Mouse (Mus musculus) kidney, postnatal 0 days (tissue): ENCODE measurements at regions not wholly inside any gene's neighbourhood (a gene's known extent, or its start where the extent isn't known, plus 50 kb on each side); places are given as distances from the start of the nearest gene placed in this dataset.
"Not testable (repeated sequence)": the region's sequence is repeated elsewhere in the genome, so short reads cannot be mapped to it uniquely, and the experiment has no call there.

Experiments used
- ATAC-seq: fragments of 200-750 bp; cut with Nextera tagmentation; replicated peaks from 2 replicates; pipeline ENCODE4 v1.8.0; 2017; ENCODE audit warnings: low read depth, moderate number of reproducible peaks, moderate TSS enrichment, moderate library complexity; ENCODE audit not compliant: low FRiP score
- DNase-seq: peaks from one replicate; pipeline ENCODE4 v3.0.0-alpha.2; 2016; ENCODE audit warnings: low spot score
- H3K27ac ChIP-seq: fragments of 300-500 bp; sonication (generic); 2 replicates; pipeline ENCODE4 v1.5.1; 2014; ENCODE audit warnings: mild to moderate bottlenecking
- H3K27me3 ChIP-seq: fragments of 300-500 bp; sonication (generic); 2 replicates; pipeline ENCODE4 v1.6.1; 2014; ENCODE audit warnings: low read length, mixed read lengths; ENCODE audit not compliant: insufficient read depth
- H3K36me3 ChIP-seq: fragments of 300-500 bp; sonication (generic); 2 replicates; pipeline ENCODE4 v1.6.1; 2014; ENCODE audit warnings: low read length, mixed read lengths; ENCODE audit not compliant: insufficient read depth
- H3K4me1 ChIP-seq: fragments of 300-500 bp; sonication (generic); replicated peaks from 2 replicates; pipeline ENCODE4 v1.6.1; 2014; ENCODE audit warnings: antibody characterized with exemption, low read length, mixed read lengths; ENCODE audit not compliant: insufficient read depth
- H3K4me2 ChIP-seq: fragments of 300-500 bp; sonication (generic); 2 replicates; pipeline ENCODE4 v1.6.1; 2014; ENCODE audit warnings: mild to moderate bottlenecking, low read length, moderate library complexity, mixed read lengths
- H3K4me3 ChIP-seq: fragments of 300-500 bp; sonication (generic); replicated peaks from 2 replicates; pipeline ENCODE4 v1.5.1; 2014; ENCODE audit warnings: low read depth, low read length
- H3K9ac ChIP-seq: fragments of 300-500 bp; sonication (generic); 2 replicates; pipeline ENCODE4 v1.6.1; 2014; ENCODE audit warnings: low read depth, low read length
- H3K9me3 ChIP-seq: fragments of 300-500 bp; sonication (generic); replicated peaks from 2 replicates; pipeline ENCODE4 v1.6.1; 2016; ENCODE audit warnings: low read length, inconsistent platforms, mixed read lengths
- CTCF ChIP-seq: IDR thresholded peaks from 2 replicates; pipeline ENCODE4 v1.5.1; 2016; ENCODE audit warnings: antibody characterized with exemption, low read depth, mild to moderate bottlenecking, moderate library complexity
- WGBS: fragments of 180-500 bp; shearing (Covaris S2); extraction: QIAGEN DNeasy Blood & Tissue Kit; methylation state at CpG from one replicate; pipeline ENCODE4 v1.1.7; 2014; 5-methylcytosine and 5-hydroxymethylcytosine counted together

DNA sequence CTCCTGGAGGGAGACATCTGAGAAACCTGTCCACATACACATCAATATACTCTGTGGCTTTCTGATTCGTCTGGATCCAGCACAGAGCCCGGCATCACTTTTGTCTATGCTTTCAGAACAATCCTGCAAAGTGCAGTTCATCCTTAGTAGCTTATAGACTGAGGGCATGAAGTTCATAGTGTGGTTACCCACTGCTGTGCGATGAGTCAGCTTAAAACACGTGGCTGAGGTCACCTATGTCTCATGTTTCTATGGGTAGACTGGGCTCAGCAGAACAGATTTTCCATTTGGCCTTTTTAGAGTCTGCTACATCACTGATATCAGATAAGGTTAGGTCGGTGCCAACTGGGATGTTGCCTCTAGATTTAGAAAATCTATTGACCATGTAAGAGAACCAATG is 126.8 kb upstream of the Nudt7 start:
- WGBS: 80% methylated on average over 5 of the region's 5 CpGs
- H3K36me3 ChIP-seq: no peaks in the 10 kb centered on the region
- TF ChIP-seq CTCF: no peak
- ATAC-seq (no peak), DNase-seq (no peak)
- H3K9ac ChIP-seq: no peak overlapping the region
- H3K9me3 ChIP-seq: no peaks in the 10 kb centered on the region
- no peaks in the 10 kb centered on the region for H3K27me3 ChIP-seq
- no peaks in the 10 kb centered on the region for H3K4me1 ChIP-seq
- H3K27ac ChIP-seq: no peak overlapping the region
- H3K4me3 ChIP-seq: no peak overlapping the region
- H3K4me2 ChIP-seq: no peak overlapping the region

DNA sequence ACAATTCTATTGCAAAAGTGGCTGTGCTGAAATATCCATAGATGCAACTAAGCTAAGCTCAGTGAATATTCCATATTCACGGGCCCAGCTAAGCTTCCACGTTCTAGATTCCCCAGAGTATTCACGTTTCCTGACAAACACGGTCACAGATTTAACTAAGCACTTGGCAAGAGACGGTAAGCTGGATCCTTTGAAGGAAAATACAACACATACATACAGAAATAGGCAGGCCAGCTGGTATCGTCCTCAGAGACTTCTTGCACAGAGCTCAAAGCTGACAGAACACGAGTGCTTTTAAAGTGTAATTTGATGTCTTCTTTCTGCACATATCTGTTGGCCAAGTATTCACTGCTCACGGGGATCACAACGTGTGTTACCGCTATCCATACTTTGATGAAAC is 126.3 kb upstream of the Nudt7 start:
- no peaks in the 10 kb centered on the region for H3K9me3 ChIP-seq
- WGBS: 79% methylated on average over 10 of the region's 10 CpGs
- H3K27ac ChIP-seq: no peak overlapping the region
- ATAC-seq: no peak
- H3K4me1 ChIP-seq: no peaks in the 10 kb centered on the region
- H3K9ac ChIP-seq: no peak overlapping the region
- H3K27me3 ChIP-seq: no peaks in the 10 kb centered on the region
- no peaks in the 10 kb centered on the region for H3K36me3 ChIP-seq
- DNase-seq: no peak
- no peak overlapping the region for H3K4me3 ChIP-seq
- H3K4me2 ChIP-seq: no peak overlapping the region
- TF ChIP-seq CTCF: no peak

DNA sequence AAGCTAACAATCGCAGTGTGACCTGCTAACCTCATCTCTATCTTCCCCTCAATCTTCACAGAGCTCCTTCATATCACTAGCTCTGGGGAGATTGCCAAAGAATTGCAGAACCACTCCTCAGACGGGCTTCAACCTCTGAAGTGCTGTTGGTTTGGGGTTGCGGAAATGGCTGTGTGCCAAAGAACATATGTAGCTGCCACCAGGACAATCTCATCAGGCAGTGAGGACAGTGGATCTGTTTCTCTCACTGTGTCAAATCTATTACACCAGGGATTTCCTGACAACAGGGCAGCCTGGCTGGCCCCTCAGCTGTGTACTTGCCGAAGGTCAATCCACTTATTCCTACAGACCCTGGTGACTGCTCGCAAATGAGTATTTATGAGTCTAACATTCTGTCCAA is 115.0 kb upstream of the Nudt7 start:
- no peak for TF ChIP-seq CTCF
- Histone ChIP-seq H3K27me3 (no peaks in the 10 kb centered on the region), H3K9ac (no peak overlapping the region), H3K9me3 (no peaks in the 10 kb centered on the region), H3K27ac (no peak overlapping the region), H3K36me3 (no peaks in the 10 kb centered on the region), H3K4me1 (no peaks in the 10 kb centered on the region), H3K4me2 (no peak overlapping the region), H3K4me3 (no peak overlapping the region)
- DNase-seq (peak; percentile 82), ATAC-seq (no peak)
- WGBS: 21% methylated on average over 5 of the region's 5 CpGs

DNA sequence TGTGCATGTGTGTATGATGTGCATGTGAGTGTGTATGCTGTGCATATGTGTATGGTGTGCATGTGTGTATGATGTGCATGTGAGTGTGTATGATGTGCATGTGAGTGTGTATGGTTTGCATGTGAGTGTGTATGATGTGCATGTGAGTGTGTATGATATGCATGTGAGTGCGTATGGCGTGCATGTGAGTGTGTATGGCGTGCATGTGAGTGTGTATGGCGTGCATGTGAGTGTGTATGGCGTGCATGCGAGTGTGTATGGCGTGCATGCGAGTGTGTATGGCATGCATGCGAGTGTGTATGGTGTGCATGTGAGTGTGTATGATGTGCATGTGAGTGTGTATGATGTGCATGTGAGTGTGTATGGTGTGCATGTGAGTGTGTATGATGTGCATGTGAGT is 103.2 kb upstream of the Nudt7 start:
- not testable (repeated sequence) for H3K4me2 ChIP-seq, H3K9me3 ChIP-seq, H3K27ac ChIP-seq, DNase-seq, H3K27me3 ChIP-seq, H3K36me3 ChIP-seq, H3K9ac ChIP-seq, H3K4me3 ChIP-seq, ATAC-seq, H3K4me1 ChIP-seq
- 99% methylated on average over 9 of the region's 9 CpGs for WGBS

DNA sequence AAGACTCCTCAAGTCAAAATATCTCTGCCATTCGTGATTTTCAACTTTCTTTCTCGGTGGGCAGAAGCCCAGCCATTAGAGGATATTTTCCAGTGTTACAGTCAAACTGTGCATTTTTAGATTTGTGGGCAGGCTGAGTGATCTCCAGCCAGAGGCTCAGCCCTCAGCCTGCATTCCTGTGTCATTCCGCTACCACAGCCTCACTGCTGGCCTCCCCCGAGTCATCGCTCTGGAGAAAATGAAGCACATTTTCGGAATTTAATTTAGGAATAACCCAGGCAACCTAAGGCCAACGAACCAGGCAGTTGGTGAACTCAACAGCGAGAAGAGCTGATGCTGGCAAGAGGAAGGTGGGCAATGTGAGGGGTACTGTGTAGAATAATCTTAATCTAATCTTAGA is 80.9 kb upstream of the Nudt7 start:
- H3K27ac ChIP-seq: no peak overlapping the region
- no peak for TF ChIP-seq CTCF
- H3K9ac ChIP-seq: no peak overlapping the region
- DNase-seq: peak; percentile 5
- no peak overlapping the region for H3K4me3 ChIP-seq
- H3K36me3 ChIP-seq: no peaks in the 10 kb centered on the region
- H3K9me3 ChIP-seq: no peaks in the 10 kb centered on the region
- WGBS: 59% methylated on average over 8 of the region's 8 CpGs
- no peak for ATAC-seq
- no peaks in the 10 kb centered on the region for H3K4me1 ChIP-seq
- no peaks in the 10 kb centered on the region for H3K27me3 ChIP-seq
- H3K4me2 ChIP-seq: no peak overlapping the region

DNA sequence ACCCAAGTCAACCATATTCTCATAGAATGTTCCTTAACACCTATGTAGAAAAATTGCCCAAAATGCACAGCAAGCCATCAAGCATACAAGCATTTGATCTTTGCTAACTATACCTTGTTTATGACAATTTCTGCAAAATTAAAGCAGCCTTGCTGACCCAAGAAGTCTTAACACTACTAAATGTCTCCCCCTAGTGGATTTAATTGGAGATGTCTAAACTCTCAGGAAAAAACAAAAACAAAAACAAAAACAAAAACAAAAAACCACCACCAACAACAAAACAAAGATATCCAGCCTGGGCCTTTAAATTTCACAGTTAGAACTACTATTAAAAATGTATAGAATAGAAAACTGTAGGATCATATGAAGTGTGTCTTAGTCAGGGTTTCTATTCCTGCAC is 69.8 kb upstream of the Nudt7 start:
- DNase-seq (peak; percentile 35), ATAC-seq (no peak)
- Histone ChIP-seq H3K4me1 (no peaks in the 10 kb centered on the region), H3K27ac (no peak overlapping the region), H3K9me3 (no peaks in the 10 kb centered on the region), H3K9ac (no peak overlapping the region), H3K4me3 (no peak overlapping the region), H3K36me3 (no peaks in the 10 kb centered on the region), H3K27me3 (no peaks in the 10 kb centered on the region), H3K4me2 (no peak overlapping the region)
- TF ChIP-seq CTCF: peak; percentile 61

DNA sequence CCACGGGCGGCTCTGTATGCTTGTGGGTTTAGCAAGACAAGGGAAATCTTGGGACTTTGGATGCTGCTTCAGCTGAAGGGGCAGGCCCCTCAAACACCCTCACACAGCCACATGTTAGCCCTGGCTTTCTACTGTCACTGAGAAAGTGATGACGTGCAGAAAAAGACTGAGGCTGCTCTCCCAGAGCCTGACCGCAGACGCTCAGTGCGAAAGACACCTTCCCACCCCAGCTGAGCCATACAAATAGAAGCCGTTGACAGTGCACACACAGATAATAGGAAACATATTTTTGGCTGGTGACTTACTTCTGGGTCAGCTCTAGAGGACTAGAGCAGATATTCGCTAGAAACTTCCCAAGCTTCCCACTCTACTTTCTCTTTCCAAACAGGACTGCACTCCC is 61.0 kb upstream of the Nudt7 start:
- Histone ChIP-seq H3K4me2 (no peak overlapping the region), H3K4me1 (no peaks in the 10 kb centered on the region), H3K9me3 (no peaks in the 10 kb centered on the region), H3K36me3 (no peaks in the 10 kb centered on the region), H3K9ac (no peak overlapping the region), H3K27ac (no peak overlapping the region), H3K4me3 (no peak overlapping the region), H3K27me3 (no peaks in the 10 kb centered on the region)
- ATAC-seq (no peak), DNase-seq (no peak)
- TF ChIP-seq CTCF: no peak
- 79% methylated on average over 8 of the region's 8 CpGs for WGBS
